In the genomic region with DNA sequence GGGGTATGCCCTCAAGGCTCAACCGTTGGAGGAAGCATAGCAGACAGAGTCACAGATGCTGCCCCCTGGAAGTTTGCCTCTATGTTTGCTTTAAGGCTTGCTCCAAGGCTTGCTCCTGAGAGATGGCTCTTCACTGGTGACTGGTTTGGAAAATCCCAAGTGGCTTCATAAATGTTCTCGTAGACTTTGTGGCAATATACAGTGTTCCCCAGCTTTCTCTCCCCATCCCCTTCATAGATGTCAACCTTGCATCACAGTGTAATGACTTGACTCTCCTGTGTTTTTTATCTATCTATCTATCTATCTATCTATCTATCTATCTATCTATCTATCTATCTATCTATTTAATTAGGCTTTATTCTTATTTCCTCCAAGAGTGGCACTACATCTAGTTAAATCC, we compare ENCODE assay signal across 10 mouse cellular contexts. TPM values are rescaled to one million over a fixed set of nuclear protein-coding genes. Genes with fewer than 3 reads are reported as not detected.
DNase-seq lines count a peak whose midpoint lies in the region; ATAC-seq and TF ChIP-seq lines count a peak whose summit lies in the region.
"Had no signal": no experiment of that assay in that cellular context is flagged by ENCODE, and none has a peak within 500 bp of the region (broad histone marks: within the 10 kb centered on the region; RNA-seq: fewer than 3 reads in every experiment).

Gene Atp11c, minus strand, starts transcription at position 101 of the 400 bp plus-strand sequence.

- H3K4me2 ChIP-seq in kidney, embryonic 15.5 days: no peak within 1 kb of the TSS
- H3K4me2 ChIP-seq in forebrain, embryonic 11.5 days (ENCODE audit: low read depth, low read length, severe bottlenecking): no peak within 1 kb of the TSS
- H3K4me2 ChIP-seq: liver, embryonic 11.5 days had no signal

- H3K27me3 ChIP-seq in kidney, embryonic 15.5 days: no peaks in the 10 kb centered on the region
- H3K27me3 ChIP-seq in forebrain, embryonic 11.5 days (ENCODE audit: control insufficient read depth, insufficient read depth, low read length): no peaks in the 10 kb centered on the region
- no peaks in the 10 kb centered on the region for H3K27me3 ChIP-seq in cerebellum, adult 2 months (ENCODE audit: control insufficient read depth, insufficient read depth, low read length)

- no peaks in the 10 kb centered on the region for H3K4me1 ChIP-seq in kidney, embryonic 15.5 days
- H3K4me1 ChIP-seq in forebrain, embryonic 11.5 days (replicated peaks; ENCODE audit: control insufficient read depth, insufficient read depth, low read length): no peaks in the 10 kb centered on the region
- no peaks in the 10 kb centered on the region for H3K4me1 ChIP-seq in cerebellum, adult 2 months (ENCODE audit: control insufficient read depth, insufficient read depth, low read length)

- no peak for TF ChIP-seq POLR2A in cerebellum, adult 2 months (IDR thresholded peaks at IDR 0.05; ENCODE audit: borderline replicate concordance, insufficient read depth, low read length)

- H3K9me3 ChIP-seq in kidney, embryonic 15.5 days (replicated peaks): no peaks in the 10 kb centered on the region
- no peaks in the 10 kb centered on the region for H3K9me3 ChIP-seq in forebrain, embryonic 11.5 days (ENCODE audit: control insufficient read depth, low read length)

- 90% methylated on average over 2 of the region's 2 CpGs for WGBS in kidney, embryonic 15.5 days
- WGBS in forebrain, embryonic 11.5 days: 82% methylated on average over 2 of the region's 2 CpGs
- 70% methylated on average over 2 of the region's 2 CpGs for WGBS in cerebellum, adult 2 months

- ATAC-seq in kidney, embryonic 15.5 days (replicated peaks; ENCODE audit: low FRiP score): no peak
- ATAC-seq in forebrain, embryonic 11.5 days (replicated peaks; ENCODE audit: low FRiP score): no peak
- no peak for ATAC-seq in megakaryocyte progenitor cell, adult 5-6 weeks (replicated peaks; ENCODE audit: poor library complexity)

- H3K9ac ChIP-seq in kidney, embryonic 15.5 days: no peak within 1 kb of the TSS
- no peak within 1 kb of the TSS for H3K9ac ChIP-seq in forebrain, embryonic 11.5 days (ENCODE audit: low read length)

- DNase-seq in kidney, adult 8-10 months: no peak
- no peak for DNase-seq in adrenal gland, adult 8-10 months
- DNase-seq in forebrain, embryonic 11.5 days (ENCODE audit: low spot score): no peak
- DNase-seq in cerebellum, adult 18-20 months: no peak
- DNase-seq in cerebellum, adult 2 months: no peak
- no peak for DNase-seq in urinary bladder, postnatal 14 days (ENCODE audit: low spot score)
- DNase-seq: kidney, adult 2 months had no signal

- H3K36me3 ChIP-seq in kidney, embryonic 15.5 days: no peaks in the 10 kb centered on the region
- H3K36me3 ChIP-seq in forebrain, embryonic 11.5 days (ENCODE audit: control insufficient read depth, insufficient read depth, low read length): no peaks in the 10 kb centered on the region

- no peak for TF ChIP-seq CTCF in cerebellum, adult 2 months (IDR thresholded peaks at IDR 0.05; ENCODE audit: borderline replicate concordance, insufficient read depth, low read depth, low read length)

- H3K27ac ChIP-seq in kidney, embryonic 15.5 days: no peak within 1 kb of the TSS
- H3K27ac ChIP-seq in forebrain, embryonic 11.5 days (ENCODE audit: low read depth, low read length): no peak within 1 kb of the TSS
- no peak within 1 kb of the TSS for H3K27ac ChIP-seq in cerebellum, adult 2 months (ENCODE audit: insufficient read depth, low read length)

- no peak within 1 kb of the TSS for H3K4me3 ChIP-seq in kidney, embryonic 15.5 days (replicated peaks)
- no peak within 1 kb of the TSS for H3K4me3 ChIP-seq in forebrain, embryonic 11.5 days (ENCODE audit: low read depth, low read length)
- no peak within 1 kb of the TSS for H3K4me3 ChIP-seq in cerebellum, adult 2 months (replicated peaks; ENCODE audit: insufficient read depth, low read depth, low read length)

RNA-seq across cellular contexts. Expression of gene Atp11c, which starts in this region (rescaled TPM):
- 10.1 TPM in 2 replicates for polyA plus RNA-seq in kidney, embryonic 15.5 days (2015; fragmentation: Nextera tagmentation; extraction: Ambion mirVana)
- 10 to 100 TPM; 13.6 to 15.1 (median 14.5) TPM for total RNA-seq in adrenal gland, adult 8-10 months (2022)
- polyA plus RNA-seq in forebrain, embryonic 11.5 days (2014; fragmentation: Nextera tagmentation; extraction: Ambion mirVana): 15.6 and 18.7 TPM in 2 replicates
- total RNA-seq in megakaryocyte progenitor cell, adult 5-6 weeks (2015): 29.4 and 34.4 TPM in 2 replicates
- total RNA-seq in megakaryocyte progenitor cell, adult 5-6 weeks (2017): 26.2 and 29.9 TPM in 2 replicates
- polyA plus RNA-seq in cerebellum, adult 2 months (2012; rRNA removed): 9.3 and 10.5 TPM in 2 replicates
